In genomic region chr7:19491731-19492130, GRCm38 (mm10) we compare ENCODE assay signal across 8 mouse cellular contexts. TPM values are rescaled to one million over a fixed set of nuclear protein-coding genes. Genes with fewer than 3 reads are reported as not detected.
DNase-seq lines count a peak whose midpoint lies in the region; ATAC-seq lines count a peak whose summit lies in the region.

No protein-coding gene starts in this region.

- H3K4me1 ChIP-seq in forebrain, embryonic 10.5 days = peaks cover 17% of the 10 kb centered on the region
- H3K4me1 ChIP-seq in forebrain, embryonic 15.5 days = peaks cover 11% of the 10 kb centered on the region
- peaks cover 23% of the 10 kb centered on the region for H3K4me1 ChIP-seq in embryonic facial prominence, embryonic 15.5 days
- H3K4me1 ChIP-seq in hindbrain, embryonic 13.5 days (replicated peaks) = peaks cover 15% of the 10 kb centered on the region
- H3K4me1 ChIP-seq in limb, embryonic 15.5 days = peaks cover 27% of the 10 kb centered on the region
- peaks cover 5% of the 10 kb centered on the region for H3K4me1 ChIP-seq in midbrain, embryonic 12.5 days

- no peaks in the 10 kb centered on the region for H3K36me3 ChIP-seq in forebrain, embryonic 10.5 days (replicated peaks)
- no peaks in the 10 kb centered on the region for H3K36me3 ChIP-seq in forebrain, embryonic 15.5 days
- no peaks in the 10 kb centered on the region for H3K36me3 ChIP-seq in embryonic facial prominence, embryonic 15.5 days
- no peaks in the 10 kb centered on the region for H3K36me3 ChIP-seq in hindbrain, embryonic 13.5 days
- no peaks in the 10 kb centered on the region for H3K36me3 ChIP-seq in limb, embryonic 15.5 days
- H3K36me3 ChIP-seq in midbrain, embryonic 12.5 days = no peaks in the 10 kb centered on the region

- peak overlapping the region; percentile 56; the same call in 1 of the 2 replicates for H3K27ac ChIP-seq in forebrain, embryonic 10.5 days
- H3K27ac ChIP-seq in forebrain, embryonic 15.5 days (replicated peaks) = no peak overlapping the region
- H3K27ac ChIP-seq in embryonic facial prominence, embryonic 15.5 days (replicated peaks) = no peak overlapping the region; the same call in 1 of the 2 replicates
- H3K27ac ChIP-seq in hindbrain, embryonic 13.5 days = no peak overlapping the region
- H3K27ac ChIP-seq in limb, embryonic 15.5 days = no peak overlapping the region
- H3K27ac ChIP-seq in midbrain, embryonic 12.5 days (replicated peaks) = no peak overlapping the region

- no peak for ATAC-seq in forebrain, embryonic 15.5 days (replicated peaks)
- ATAC-seq in embryonic facial prominence, embryonic 15.5 days (ENCODE audit: insufficient number of reproducible peaks, low FRiP score, low TSS enrichment, low read depth) = no peak
- ATAC-seq in hindbrain, embryonic 13.5 days (ENCODE audit: low FRiP score) = no peak
- no peak for ATAC-seq in limb, embryonic 15.5 days (ENCODE audit: insufficient number of reproducible peaks, low FRiP score, low TSS enrichment, low read depth)
- 0 out of 2 replicates have a peak, but pooled peaks have one; percentile 34 for ATAC-seq in midbrain, embryonic 12.5 days (ENCODE audit: low FRiP score, low read depth)
- no peak for ATAC-seq in monocyte, adult 5-6 weeks (replicated peaks; ENCODE audit: insufficient number of reproducible peaks, low FRiP score, low TSS enrichment, poor library complexity, severe bottlenecking)

- peaks cover 71% of the 10 kb centered on the region for H3K27me3 ChIP-seq in forebrain, embryonic 10.5 days (ENCODE audit: poor library complexity, severe bottlenecking)
- peaks cover 50% of the 10 kb centered on the region for H3K27me3 ChIP-seq in forebrain, embryonic 15.5 days
- peaks cover 45% of the 10 kb centered on the region for H3K27me3 ChIP-seq in embryonic facial prominence, embryonic 15.5 days
- peaks cover 79% of the 10 kb centered on the region for H3K27me3 ChIP-seq in hindbrain, embryonic 13.5 days
- peaks cover 54% of the 10 kb centered on the region for H3K27me3 ChIP-seq in limb, embryonic 15.5 days
- H3K27me3 ChIP-seq in midbrain, embryonic 12.5 days = peaks cover 75% of the 10 kb centered on the region

- WGBS in forebrain, embryonic 10.5 days = 4% methylated on average over 25 of the region's 26 CpGs
- 2% methylated on average over 26 of the region's 26 CpGs for WGBS in forebrain, embryonic 15.5 days
- 5% methylated on average over 26 of the region's 26 CpGs for WGBS in embryonic facial prominence, embryonic 15.5 days
- WGBS in hindbrain, embryonic 13.5 days = 6% methylated on average over 26 of the region's 26 CpGs
- 3% methylated on average over 26 of the region's 26 CpGs for WGBS in limb, embryonic 15.5 days
- WGBS in midbrain, embryonic 12.5 days = 4% methylated on average over 26 of the region's 26 CpGs

- H3K4me3 ChIP-seq in forebrain, embryonic 10.5 days = peak overlapping the region; percentile 41
- H3K4me3 ChIP-seq in forebrain, embryonic 15.5 days = no peak overlapping the region
- peak overlapping the region; percentile 16; the same call in 1 of the 2 replicates for H3K4me3 ChIP-seq in embryonic facial prominence, embryonic 15.5 days (replicated peaks)
- peak overlapping the region; percentile 22; the same call in 1 of the 2 replicates for H3K4me3 ChIP-seq in hindbrain, embryonic 13.5 days
- no peak overlapping the region for H3K4me3 ChIP-seq in limb, embryonic 15.5 days
- H3K4me3 ChIP-seq in midbrain, embryonic 12.5 days = peak overlapping the region; percentile 10

- no peaks in the 10 kb centered on the region for H3K9me3 ChIP-seq in forebrain, embryonic 10.5 days
- no peaks in the 10 kb centered on the region for H3K9me3 ChIP-seq in forebrain, embryonic 15.5 days
- no peaks in the 10 kb centered on the region for H3K9me3 ChIP-seq in embryonic facial prominence, embryonic 15.5 days (replicated peaks)
- no peaks in the 10 kb centered on the region for H3K9me3 ChIP-seq in hindbrain, embryonic 13.5 days
- H3K9me3 ChIP-seq in limb, embryonic 15.5 days = no peaks in the 10 kb centered on the region
- no peaks in the 10 kb centered on the region for H3K9me3 ChIP-seq in midbrain, embryonic 12.5 days

- no peak overlapping the region for H3K9ac ChIP-seq in forebrain, embryonic 15.5 days (replicated peaks)
- H3K9ac ChIP-seq in embryonic facial prominence, embryonic 15.5 days = no peak overlapping the region
- peak overlapping the region; percentile 63 for H3K9ac ChIP-seq in hindbrain, embryonic 13.5 days
- 0 out of 2 replicates have a peak overlapping the region, but pooled peaks have one; percentile 10 for H3K9ac ChIP-seq in limb, embryonic 15.5 days
- H3K9ac ChIP-seq in midbrain, embryonic 12.5 days (replicated peaks) = 0 out of 2 replicates have a peak overlapping the region, but pooled peaks have one; percentile 7

- H3K4me2 ChIP-seq in forebrain, embryonic 15.5 days (replicated peaks) = no peak overlapping the region; the same call in 1 of the 2 replicates
- H3K4me2 ChIP-seq in embryonic facial prominence, embryonic 15.5 days (replicated peaks) = peak overlapping the region; percentile 42
- peak overlapping the region; percentile 42 for H3K4me2 ChIP-seq in hindbrain, embryonic 13.5 days
- H3K4me2 ChIP-seq in limb, embryonic 15.5 days = 0 out of 2 replicates have a peak overlapping the region, but pooled peaks have one; percentile 25
- H3K4me2 ChIP-seq in midbrain, embryonic 12.5 days (replicated peaks) = peak overlapping the region; percentile 33

- peak; percentile 46 for DNase-seq in forebrain, embryonic 10.5 days (ENCODE audit: extremely low spot score, low spot score)
- no peak for DNase-seq in frontal cortex, postnatal 14 days (ENCODE audit: low spot score in 2 of 2)

RNA-seq across cellular contexts. Expression of gene Bloc1s3, which starts 16.4 kb away (rescaled TPM):
- polyA plus RNA-seq in forebrain, embryonic 10.5 days (2016; fragmentation: Nextera tagmentation; extraction: Ambion mirVana) = 2.1 and 2.3 TPM in 2 replicates
- 4.9 and 5.4 TPM in 2 replicates for polyA plus RNA-seq in forebrain, embryonic 15.5 days (2015; fragmentation: Nextera tagmentation; extraction: Ambion mirVana)
- polyA plus RNA-seq in embryonic facial prominence, embryonic 15.5 days (2015; fragmentation: Nextera tagmentation; extraction: Ambion mirVana) = 2.4 and 2.8 TPM in 2 replicates
- polyA plus RNA-seq in hindbrain, embryonic 13.5 days (2015; fragmentation: Nextera tagmentation; extraction: Ambion mirVana) = 3.2 and 3.5 TPM in 2 replicates
- polyA plus RNA-seq in limb, embryonic 15.5 days (2015; fragmentation: Nextera tagmentation; extraction: Ambion mirVana) = 1.8 and 2.0 TPM in 2 replicates
- 4.3 and 5.0 TPM in 2 replicates for polyA plus RNA-seq in midbrain, embryonic 12.5 days (2016; fragmentation: Nextera tagmentation; extraction: Ambion mirVana)
- 3.5 to 4.4 TPM (median 4.0 TPM) in 3 replicates for total RNA-seq in monocyte, adult 5-6 weeks (2017)

RNA-seq across cellular contexts. Expression of gene Trappc6a, which starts 16.5 kb away (rescaled TPM):
- 53.8 and 60.9 TPM in 2 replicates for polyA plus RNA-seq in forebrain, embryonic 10.5 days (2016; fragmentation: Nextera tagmentation; extraction: Ambion mirVana)
- polyA plus RNA-seq in forebrain, embryonic 15.5 days (2015; fragmentation: Nextera tagmentation; extraction: Ambion mirVana) = 35.3 and 43.0 TPM in 2 replicates
- polyA plus RNA-seq in embryonic facial prominence, embryonic 15.5 days (2015; fragmentation: Nextera tagmentation; extraction: Ambion mirVana) = 89.5 and 101 TPM in 2 replicates
- polyA plus RNA-seq in hindbrain, embryonic 13.5 days (2015; fragmentation: Nextera tagmentation; extraction: Ambion mirVana) = 43.9 and 44.9 TPM in 2 replicates
- 94.7 and 97.9 TPM in 2 replicates for polyA plus RNA-seq in limb, embryonic 15.5 days (2015; fragmentation: Nextera tagmentation; extraction: Ambion mirVana)
- polyA plus RNA-seq in midbrain, embryonic 12.5 days (2016; fragmentation: Nextera tagmentation; extraction: Ambion mirVana) = 41.5 and 41.7 TPM in 2 replicates
- 19.9 to 35.2 TPM (median 23.4 TPM) in 3 replicates for total RNA-seq in monocyte, adult 5-6 weeks (2017)

RNA-seq across cellular contexts. Expression of gene Nkpd1, which starts 25.9 kb away (rescaled TPM):
- polyA plus RNA-seq in forebrain, embryonic 10.5 days (2016; fragmentation: Nextera tagmentation; extraction: Ambion mirVana) = 0.06 and 0.12 TPM in 2 replicates
- polyA plus RNA-seq in forebrain, embryonic 15.5 days (2015; fragmentation: Nextera tagmentation; extraction: Ambion mirVana) = 0.66 and 0.75 TPM in 2 replicates
- polyA plus RNA-seq in embryonic facial prominence, embryonic 15.5 days (2015; fragmentation: Nextera tagmentation; extraction: Ambion mirVana) = 3.1 and 3.3 TPM in 2 replicates
- 0.32 and 0.50 TPM in 2 replicates for polyA plus RNA-seq in hindbrain, embryonic 13.5 days (2015; fragmentation: Nextera tagmentation; extraction: Ambion mirVana)
- polyA plus RNA-seq in limb, embryonic 15.5 days (2015; fragmentation: Nextera tagmentation; extraction: Ambion mirVana) = 1.7 and 2.5 TPM in 2 replicates
- polyA plus RNA-seq in midbrain, embryonic 12.5 days (2016; fragmentation: Nextera tagmentation; extraction: Ambion mirVana) = 0.06 TPM in 1 of 2 replicates, not detected in the other
- total RNA-seq in monocyte, adult 5-6 weeks (2017) = not detected in 3 replicates

RNA-seq across cellular contexts. Expression of gene Exoc3l2, which starts 28.6 kb away (rescaled TPM):
- 0.82 and 0.99 TPM in 2 replicates for polyA plus RNA-seq in forebrain, embryonic 10.5 days (2016; fragmentation: Nextera tagmentation; extraction: Ambion mirVana)
- 0.17 and 0.29 TPM in 2 replicates for polyA plus RNA-seq in forebrain, embryonic 15.5 days (2015; fragmentation: Nextera tagmentation; extraction: Ambion mirVana)
- 1.2 and 1.4 TPM in 2 replicates for polyA plus RNA-seq in embryonic facial prominence, embryonic 15.5 days (2015; fragmentation: Nextera tagmentation; extraction: Ambion mirVana)
- 0.38 and 0.43 TPM in 2 replicates for polyA plus RNA-seq in hindbrain, embryonic 13.5 days (2015; fragmentation: Nextera tagmentation; extraction: Ambion mirVana)
- 1.4 and 1.6 TPM in 2 replicates for polyA plus RNA-seq in limb, embryonic 15.5 days (2015; fragmentation: Nextera tagmentation; extraction: Ambion mirVana)
- polyA plus RNA-seq in midbrain, embryonic 12.5 days (2016; fragmentation: Nextera tagmentation; extraction: Ambion mirVana) = 0.42 and 0.61 TPM in 2 replicates
- 0.11 to 1.4 TPM (median 0.49 TPM) in 3 replicates for total RNA-seq in monocyte, adult 5-6 weeks (2017)

RNA-seq across cellular contexts. Expression of gene Mark4, which starts 33.1 kb away (rescaled TPM):
- 5.7 and 6.5 TPM in 2 replicates for polyA plus RNA-seq in forebrain, embryonic 10.5 days (2016; fragmentation: Nextera tagmentation; extraction: Ambion mirVana)
- polyA plus RNA-seq in forebrain, embryonic 15.5 days (2015; fragmentation: Nextera tagmentation; extraction: Ambion mirVana) = 18.3 and 18.8 TPM in 2 replicates
- polyA plus RNA-seq in embryonic facial prominence, embryonic 15.5 days (2015; fragmentation: Nextera tagmentation; extraction: Ambion mirVana) = 11.8 and 14.4 TPM in 2 replicates
- polyA plus RNA-seq in hindbrain, embryonic 13.5 days (2015; fragmentation: Nextera tagmentation; extraction: Ambion mirVana) = 16.1 TPM in 2 replicates
- 8.2 and 9.3 TPM in 2 replicates for polyA plus RNA-seq in limb, embryonic 15.5 days (2015; fragmentation: Nextera tagmentation; extraction: Ambion mirVana)
- polyA plus RNA-seq in midbrain, embryonic 12.5 days (2016; fragmentation: Nextera tagmentation; extraction: Ambion mirVana) = 16.4 and 20.9 TPM in 2 replicates
- total RNA-seq in monocyte, adult 5-6 weeks (2017) = 9.0 to 21.1 TPM (median 9.6 TPM) in 3 replicates

Comparison
In these comparisons a context has a peak if more than half of its experiments do, and no peak if none do; other contexts are left out.
1. H3K4me3 ChIP-seq: peak in forebrain, embryonic 10.5 days (single experiment), embryonic facial prominence, embryonic 15.5 days (single experiment), hindbrain, embryonic 13.5 days (single experiment) and midbrain, embryonic 12.5 days (single experiment); none in forebrain, embryonic 15.5 days (single experiment) and limb, embryonic 15.5 days (single experiment).
2. H3K9ac ChIP-seq: peak in hindbrain, embryonic 13.5 days (single experiment), limb, embryonic 15.5 days (single experiment) and midbrain, embryonic 12.5 days (single experiment); none in forebrain, embryonic 15.5 days (single experiment) and embryonic facial prominence, embryonic 15.5 days (single experiment).